Mouse (Mus musculus) hindbrain, postnatal 0 days (tissue): ENCODE results near the gene Rpl27a. TPM values are rescaled to one million over a fixed set of nuclear protein-coding genes. Genes with fewer than 3 reads are reported as not detected.

ENCODE experiments used
- ATAC-seq: fragments of 200-750 bp; cut with Nextera tagmentation; 2 replicates; pipeline ENCODE4 v1.8.0; 2017; ENCODE audit warnings: mild to moderate bottlenecking, moderate TSS enrichment, moderate library complexity
- DNase-seq: peaks from one replicate; pipeline ENCODE4 v3.0.0-alpha.2; 2015; ENCODE audit warnings: low spot score
- H3K27ac ChIP-seq: fragments of 300-500 bp; sonication (generic); 2 replicates; pipeline ENCODE4 v1.5.1; 2014; ENCODE audit warnings: mild to moderate bottlenecking
- H3K27me3 ChIP-seq: fragments of 300-500 bp; sonication (generic); 2 replicates; pipeline ENCODE4 v1.6.1; 2014; ENCODE audit warnings: low read length, mixed read lengths; ENCODE audit not compliant: insufficient read depth
- H3K36me3 ChIP-seq: fragments of 300-500 bp; sonication (generic); 2 replicates; pipeline ENCODE4 v1.6.1; 2014; ENCODE audit warnings: low read length, mixed read lengths; ENCODE audit not compliant: insufficient read depth
- H3K4me1 ChIP-seq: fragments of 300-500 bp; sonication (generic); 2 replicates; pipeline ENCODE4 v1.6.1; 2014; ENCODE audit warnings: antibody characterized with exemption, low read length, mixed read lengths; ENCODE audit not compliant: insufficient read depth
- H3K4me2 ChIP-seq: fragments of 300-500 bp; sonication (generic); 2 replicates; pipeline ENCODE4 v1.6.1; 2014; ENCODE audit warnings: low read depth, mild to moderate bottlenecking, low read length, moderate library complexity, mixed read lengths
- H3K4me3 ChIP-seq: fragments of 300-500 bp; sonication (generic); 2 replicates; pipeline ENCODE4 v1.5.1; 2014; ENCODE audit warnings: low read length
- H3K9ac ChIP-seq: fragments of 300-500 bp; sonication (generic); replicated peaks from 2 replicates; pipeline ENCODE4 v1.6.1; 2014; ENCODE audit warnings: mild to moderate bottlenecking, low read length, moderate library complexity, mixed read lengths
- H3K9me3 ChIP-seq: fragments of 300-500 bp; sonication (generic); 2 replicates; pipeline ENCODE4 v1.6.1; 2016; ENCODE audit warnings: low read length, mixed read lengths
- CTCF ChIP-seq: IDR thresholded peaks from 2 replicates; pipeline ENCODE4 v1.5.1; 2016; ENCODE audit warnings: antibody characterized with exemption, control low read depth, low read depth
- WGBS: fragments of 180-500 bp; shearing (Covaris S2); extraction: QIAGEN DNeasy Blood & Tissue Kit; methylation state at CpG from one replicate; pipeline ENCODE4 v1.1.7; 2014; 5-methylcytosine and 5-hydroxymethylcytosine counted together
- polyA plus RNA-seq: library from polyadenylated mRNA; unstranded; fragments of >200 nt; fragmentation: Nextera tagmentation; extraction: Ambion mirVana; gene quantifications from 2 replicates; pipeline ENCODE4 v1.2.1, GENCODE M21; 2015
- total RNA-seq: library from RNA; depleted of rRNA; stranded (reverse); fragments of >200 nt; gene quantifications from 2 replicates; pipeline ENCODE4 v1.2.3, GENCODE M21; 2014

Rpl27a gene
- total and polyA plus RNA-seq, 2 experiments from 2014 or later, result 100 to 337 TPM

- no peak for TF ChIP-seq CTCF
- ATAC-seq (no peak), DNase-seq (no peak)
- no peak overlapping the region for H3K4me2 ChIP-seq
- no peak overlapping the region for H3K27ac ChIP-seq
- H3K36me3 ChIP-seq, result peaks cover 8% of the 10 kb centered on the region; the same call in 1 of the 2 replicates
- no peaks in the 10 kb centered on the region for H3K4me1 ChIP-seq
- 79% methylated on average over 3 of the region's 3 CpGs for WGBS
- H3K9ac ChIP-seq, result no peak overlapping the region
- H3K4me3 ChIP-seq, result no peak overlapping the region
- no peaks in the 10 kb centered on the region for H3K9me3 ChIP-seq
- no peaks in the 10 kb centered on the region for H3K27me3 ChIP-seq
These were observed 23.3 kb downstream of the Rpl27a start for GRCm38 (mm10) chr7:109542364-109542628.

DNA sequence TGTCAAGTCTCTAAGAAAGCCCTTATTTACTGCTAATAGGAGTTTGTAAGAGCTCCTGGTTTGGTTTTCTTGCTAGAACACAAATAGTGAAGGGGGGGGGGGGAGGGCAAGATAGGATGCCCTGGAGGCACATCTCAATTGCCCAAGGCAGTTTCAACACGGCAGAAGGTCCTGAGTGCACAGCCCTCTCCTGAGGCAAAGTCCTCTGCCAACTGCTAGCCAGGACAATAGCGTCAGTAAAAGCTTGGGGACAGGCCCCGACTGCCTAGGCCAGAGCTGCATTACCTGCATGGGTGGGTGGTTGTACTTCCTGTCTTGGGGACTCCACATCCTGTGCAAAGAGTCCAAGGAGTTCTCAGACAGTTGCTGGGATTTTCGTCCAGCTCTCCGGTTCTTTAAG, 25.8 kb downstream of the Rpl27a start:
- ATAC-seq (no peak), DNase-seq (no peak)
- 46% methylated on average over 5 of the region's 5 CpGs for WGBS
- H3K4me1 ChIP-seq, result no peaks in the 10 kb centered on the region
- TF ChIP-seq CTCF, result no peak
- no peaks in the 10 kb centered on the region; the same call in 1 of the 2 replicates for H3K36me3 ChIP-seq
- no peaks in the 10 kb centered on the region for H3K27me3 ChIP-seq
- H3K4me3 ChIP-seq, result no peak overlapping the region
- H3K9me3 ChIP-seq, result no peaks in the 10 kb centered on the region
- peak overlapping the region; percentile 51; the same call in 1 of the 2 replicates for H3K27ac ChIP-seq
- no peak overlapping the region for H3K4me2 ChIP-seq
- no peak overlapping the region for H3K9ac ChIP-seq

GRCm38 (mm10) chr7:109545255-109545993, 26.5 kb downstream of the Rpl27a start:
- DNase-seq (no peak), ATAC-seq (peak; percentile 59; the same call in 1 of the 2 replicates)
- no peak for TF ChIP-seq CTCF
- Histone ChIP-seq H3K9me3 (no peaks in the 10 kb centered on the region), H3K36me3 (no peaks in the 10 kb centered on the region; the same call in 1 of the 2 replicates), H3K27me3 (no peaks in the 10 kb centered on the region), H3K4me2 (no peak overlapping the region), H3K27ac (peak overlapping the region; percentile 51), H3K4me1 (no peaks in the 10 kb centered on the region), H3K4me3 (no peak overlapping the region), H3K9ac (no peak overlapping the region)
- 54% methylated on average over 10 of the region's 10 CpGs for WGBS

- 95% methylated on average over 2 of the region's 2 CpGs for WGBS
- H3K4me2 ChIP-seq, result no peak overlapping the region
These were observed 27.2 kb downstream of the Rpl27a start for GRCm38 (mm10) chr7:109546186-109546585.

DNA sequence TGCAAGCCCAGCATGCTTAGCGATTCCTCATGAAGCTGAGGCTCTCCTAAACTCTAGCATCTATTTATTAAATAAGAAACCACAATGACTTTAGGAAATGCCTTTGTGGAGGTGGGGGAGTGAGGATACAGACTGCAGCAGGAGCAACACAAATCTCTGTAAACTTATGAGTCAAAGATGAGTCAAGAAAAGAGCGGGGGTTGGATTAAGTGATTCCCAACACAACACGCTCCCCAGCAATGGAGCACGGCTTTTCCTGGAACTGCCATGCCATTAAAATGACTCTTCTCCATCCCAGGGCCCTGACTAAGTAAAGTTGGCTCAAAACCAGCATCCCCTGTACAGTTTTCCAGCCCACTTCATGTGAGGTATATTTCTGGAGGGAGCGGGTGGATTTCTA, 27.8 kb downstream of the Rpl27a start:
- Histone ChIP-seq H3K9me3 (no peaks in the 10 kb centered on the region), H3K36me3 (no peaks in the 10 kb centered on the region; the same call in 1 of the 2 replicates), H3K4me2 (no peak overlapping the region), H3K4me1 (no peaks in the 10 kb centered on the region), H3K27me3 (no peaks in the 10 kb centered on the region), H3K4me3 (no peak overlapping the region), H3K27ac (no peak overlapping the region), H3K9ac (no peak overlapping the region)
- no peak for TF ChIP-seq CTCF
- no peak for ATAC-seq
- DNase-seq, result no peak
- 94% methylated on average over 5 of the region's 5 CpGs for WGBS

More at GRCm38 (mm10) chr7:109546186-109546585, 27.2 kb downstream of the Rpl27a start:
- TF ChIP-seq CTCF, result 0 out of 2 replicates have a peak, but pooled peaks have one; percentile 7
- Histone ChIP-seq H3K9ac (no peak overlapping the region), H3K4me3 (no peak overlapping the region), H3K27me3 (no peaks in the 10 kb centered on the region), H3K4me1 (no peaks in the 10 kb centered on the region), H3K36me3 (no peaks in the 10 kb centered on the region; the same call in 1 of the 2 replicates), H3K9me3 (no peaks in the 10 kb centered on the region), H3K27ac (no peak overlapping the region)
- DNase-seq, result no peak
- ATAC-seq, result no peak

GRCm38 (mm10) chr7:109559536-109559935, 40.6 kb downstream of the Rpl27a start:
- Histone ChIP-seq H3K9ac (no peak overlapping the region), H3K4me1 (peaks cover 6% of the 10 kb centered on the region; the same call in 1 of the 2 replicates), H3K4me2 (no peak overlapping the region), H3K27ac (0 out of 2 replicates have a peak overlapping the region, but pooled peaks have one; percentile 11), H3K36me3 (no peaks in the 10 kb centered on the region), H3K27me3 (no peaks in the 10 kb centered on the region), H3K9me3 (no peaks in the 10 kb centered on the region), H3K4me3 (no peak overlapping the region)
- DNase-seq, result peak; percentile 45
- ATAC-seq, result peak; percentile 73
- 36% methylated on average over 6 of the region's 6 CpGs for WGBS
- no peak for TF ChIP-seq CTCF
